Mouse (Mus musculus) 3T3-L1 (cell line): ENCODE results near the gene Cd209c.

Experiments used
- DNase-seq: peaks from one replicate; pipeline ENCODE4 v3.0.0-alpha.2; 2015; ENCODE audit warnings: low read depth, low spot score

Gene Cd209c

DNA sequence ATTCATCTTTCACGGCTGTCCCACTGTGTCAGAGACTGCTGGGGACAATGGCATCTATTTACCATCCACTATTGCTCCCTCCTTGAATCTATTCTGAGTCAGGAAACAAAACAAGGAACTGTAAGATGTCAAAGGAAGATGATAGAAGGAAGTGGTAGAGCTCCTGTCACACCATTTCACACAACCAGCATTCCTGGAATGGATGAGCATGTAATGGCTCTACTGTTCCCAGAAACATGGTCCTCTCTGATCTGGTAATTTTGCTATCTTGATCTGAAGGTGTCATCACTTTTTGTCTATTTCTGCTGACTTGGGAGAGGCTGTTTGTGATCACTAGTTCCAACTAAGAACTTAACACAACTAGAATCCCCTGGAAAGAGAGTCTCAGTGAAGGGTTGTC lies at the start of gene Cd209c:
Gene Cd209c (minus strand): TSS at position 101 of the 400 bp plus-strand sequence.
- no peak for DNase-seq

DNA sequence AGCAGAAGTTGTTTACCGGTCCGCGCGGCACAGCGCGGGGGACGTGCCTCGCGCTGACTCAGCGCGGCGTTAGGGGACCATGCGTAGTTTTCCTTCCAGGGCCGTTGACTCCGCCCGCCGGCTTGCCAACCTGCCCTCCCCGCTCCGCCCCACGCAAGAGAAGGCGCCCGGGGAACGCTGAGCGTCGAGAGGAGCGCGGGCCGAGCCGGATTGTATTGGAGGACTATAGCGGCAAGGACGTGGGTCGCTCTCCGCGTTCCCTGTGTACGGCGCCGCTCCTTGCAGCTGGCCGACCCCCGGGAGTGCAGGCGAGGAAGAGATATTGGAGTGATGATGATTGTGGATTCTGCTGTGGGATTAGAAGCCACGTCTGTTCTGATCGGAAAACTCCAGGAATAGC lies 39.7 kb upstream of the Cd209c start:
- no peak for DNase-seq

DNA sequence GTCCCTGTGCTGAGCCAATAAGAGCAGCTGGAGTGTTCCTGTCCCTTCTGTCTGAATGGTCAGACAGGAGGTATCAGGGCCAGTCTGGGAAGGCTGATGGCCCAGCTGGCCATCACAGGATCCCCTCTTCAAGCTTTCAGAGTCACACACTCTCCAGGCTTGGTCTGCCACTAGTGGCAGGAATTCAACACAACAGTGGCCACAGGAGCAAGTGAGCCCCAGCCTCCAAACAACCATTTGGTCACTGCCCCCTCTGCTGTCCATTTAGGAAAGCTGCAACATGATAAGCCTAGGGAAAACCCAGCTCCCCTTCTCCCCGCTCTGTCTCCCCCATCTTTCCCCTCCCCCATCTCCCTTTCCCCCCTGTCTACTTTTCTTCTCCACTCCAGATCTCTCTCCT lies 1.5 kb upstream of the Cd209c start:
- peak; percentile 49 for DNase-seq

DNA sequence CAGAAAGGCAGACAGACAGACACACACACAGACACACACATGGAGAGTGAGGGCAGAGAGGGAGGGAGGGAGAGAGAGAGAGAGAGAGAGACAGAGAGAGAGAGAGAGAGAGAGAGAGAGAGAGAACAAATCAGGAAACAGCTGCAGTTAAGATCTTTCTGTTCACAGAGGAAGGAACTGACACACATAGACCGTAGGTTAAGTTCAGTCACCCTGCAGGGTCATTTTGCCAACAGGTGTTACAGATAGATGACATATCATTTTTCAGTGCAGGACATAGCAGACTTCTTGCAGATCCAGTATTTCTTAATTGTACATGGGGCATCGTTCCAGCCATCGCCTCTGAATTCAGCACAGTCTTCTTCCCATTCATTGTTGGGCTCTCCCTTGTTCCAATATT lies 14.5 kb downstream of the Cd209c start:
- no peak for DNase-seq

DNA sequence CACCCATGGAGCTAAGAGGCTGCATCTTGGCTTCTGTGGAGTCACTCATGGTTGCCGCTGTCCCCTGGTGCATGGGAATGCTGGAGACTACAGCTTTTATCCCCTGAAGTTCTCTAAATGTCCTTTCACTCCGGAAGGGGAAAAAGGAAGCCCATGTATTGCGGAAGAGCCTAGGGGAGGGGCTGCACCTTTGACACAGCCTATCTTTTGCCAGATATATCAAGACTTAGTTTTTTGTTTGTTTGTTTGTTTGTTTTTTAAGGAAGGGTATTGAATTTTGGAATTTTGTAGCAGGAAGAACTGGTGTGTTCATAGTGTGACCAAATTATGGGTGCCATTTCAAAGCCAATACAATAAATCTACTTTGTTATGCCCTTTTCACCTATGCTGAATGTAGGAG lies 27.8 kb downstream of the Cd209c start, which contains the start of gene Cd209b:
Gene Cd209b (minus strand): TSS at position 101 of the 400 bp plus-strand sequence.
- no peak for DNase-seq
